Mouse (Mus musculus) hindbrain, embryonic 16.5 days (tissue): ENCODE results near the gene C1ql1. TPM values are rescaled to one million over a fixed set of nuclear protein-coding genes. Genes with fewer than 3 reads are reported as not detected.

Source experiments
- ATAC-seq: fragments of 200-750 bp; cut with Nextera tagmentation; 2 replicates; pipeline ENCODE4 v1.8.0; 2017; ENCODE audit warnings: moderate TSS enrichment, moderate library complexity
- H3K27ac ChIP-seq: fragments of 300-500 bp; sonication (generic); 2 replicates; pipeline ENCODE4 v1.5.1; 2014; ENCODE audit warnings: low read depth, mild to moderate bottlenecking, control low read depth, low read length, moderate library complexity
- H3K27me3 ChIP-seq: fragments of 300-500 bp; sonication (generic); replicated peaks from 2 replicates; pipeline ENCODE4 v1.6.1; 2014; ENCODE audit warnings: low read length; ENCODE audit not compliant: control insufficient read depth, insufficient read depth
- H3K36me3 ChIP-seq: fragments of 300-500 bp; sonication (generic); 2 replicates; pipeline ENCODE4 v1.6.1; 2014; ENCODE audit warnings: mild to moderate bottlenecking, low read length, moderate library complexity, mixed read lengths; ENCODE audit not compliant: control insufficient read depth, insufficient read depth
- H3K4me1 ChIP-seq: fragments of 300-500 bp; sonication (generic); 2 replicates; pipeline ENCODE4 v1.6.1; 2014; ENCODE audit warnings: low read depth, low read length; ENCODE audit not compliant: control insufficient read depth, insufficient read depth
- H3K4me2 ChIP-seq: fragments of 300-500 bp; sonication (generic); 2 replicates; pipeline ENCODE4 v1.6.1; 2014; ENCODE audit warnings: mild to moderate bottlenecking, low read length, control low read depth, moderate library complexity
- H3K4me3 ChIP-seq: fragments of 300-500 bp; sonication (generic); 2 replicates; pipeline ENCODE4 v1.5.1; 2014; ENCODE audit warnings: mild to moderate bottlenecking, low read length, control low read depth, moderate library complexity
- H3K9ac ChIP-seq: fragments of 300-500 bp; sonication (generic); 2 replicates; pipeline ENCODE4 v1.6.1; 2014; ENCODE audit warnings: low read depth, mild to moderate bottlenecking, control low read depth, low read length, moderate library complexity
- H3K9me3 ChIP-seq: fragments of 300-500 bp; sonication (generic); 2 replicates; pipeline ENCODE4 v1.6.1; 2014; ENCODE audit warnings: mild to moderate bottlenecking, low read length, moderate library complexity; ENCODE audit not compliant: control insufficient read depth
- WGBS: fragments of 180-500 bp; shearing (Covaris S2); extraction: QIAGEN DNeasy Blood & Tissue Kit; methylation state at CpG from one replicate; pipeline ENCODE4 v1.1.7; 2014; 5-methylcytosine and 5-hydroxymethylcytosine counted together
- polyA plus RNA-seq: library from polyadenylated mRNA; unstranded; fragments of >200 nt; fragmentation: Nextera tagmentation; extraction: Ambion mirVana; gene quantifications from 2 replicates; pipeline ENCODE4 v1.2.1, GENCODE M21; 2015

The C1ql1 gene
- polyA plus RNA-seq, 1 experiment from 2014 or later, result 9.9 TPM

DNA sequence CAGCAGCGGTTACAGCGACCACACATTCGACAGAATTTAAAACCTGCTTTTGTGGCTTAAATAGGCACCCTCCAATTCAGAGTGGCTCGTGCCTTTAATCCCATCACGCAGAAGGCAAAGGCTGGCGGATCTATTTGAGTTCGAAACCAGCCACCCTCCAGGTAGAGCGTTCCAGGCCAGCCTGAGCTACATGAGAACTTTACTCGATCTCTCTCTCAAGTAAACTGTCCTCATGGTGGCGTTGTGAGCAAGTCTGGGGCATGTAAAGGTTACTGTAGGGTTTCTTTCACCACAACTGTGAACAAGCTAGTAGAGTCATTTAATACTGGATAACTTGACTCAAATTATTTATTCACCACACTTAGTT, 21.2 kb downstream of the C1ql1 start:
- peak overlapping the region; percentile 90 for H3K4me2 ChIP-seq
- H3K4me3 ChIP-seq, result peak overlapping the region; percentile 69
- under 1% methylated on average over 10 of the region's 10 CpGs for WGBS
- peak overlapping the region; percentile 63 for H3K9ac ChIP-seq
- no peak; the same call in 1 of the 2 replicates for ATAC-seq
- peak overlapping the region; percentile 81 for H3K27ac ChIP-seq
- no peaks in the 10 kb centered on the region for H3K36me3 ChIP-seq
- H3K4me1 ChIP-seq, result peaks cover 4% of the 10 kb centered on the region
- H3K9me3 ChIP-seq, result no peaks in the 10 kb centered on the region
- no peaks in the 10 kb centered on the region for H3K27me3 ChIP-seq

DNA sequence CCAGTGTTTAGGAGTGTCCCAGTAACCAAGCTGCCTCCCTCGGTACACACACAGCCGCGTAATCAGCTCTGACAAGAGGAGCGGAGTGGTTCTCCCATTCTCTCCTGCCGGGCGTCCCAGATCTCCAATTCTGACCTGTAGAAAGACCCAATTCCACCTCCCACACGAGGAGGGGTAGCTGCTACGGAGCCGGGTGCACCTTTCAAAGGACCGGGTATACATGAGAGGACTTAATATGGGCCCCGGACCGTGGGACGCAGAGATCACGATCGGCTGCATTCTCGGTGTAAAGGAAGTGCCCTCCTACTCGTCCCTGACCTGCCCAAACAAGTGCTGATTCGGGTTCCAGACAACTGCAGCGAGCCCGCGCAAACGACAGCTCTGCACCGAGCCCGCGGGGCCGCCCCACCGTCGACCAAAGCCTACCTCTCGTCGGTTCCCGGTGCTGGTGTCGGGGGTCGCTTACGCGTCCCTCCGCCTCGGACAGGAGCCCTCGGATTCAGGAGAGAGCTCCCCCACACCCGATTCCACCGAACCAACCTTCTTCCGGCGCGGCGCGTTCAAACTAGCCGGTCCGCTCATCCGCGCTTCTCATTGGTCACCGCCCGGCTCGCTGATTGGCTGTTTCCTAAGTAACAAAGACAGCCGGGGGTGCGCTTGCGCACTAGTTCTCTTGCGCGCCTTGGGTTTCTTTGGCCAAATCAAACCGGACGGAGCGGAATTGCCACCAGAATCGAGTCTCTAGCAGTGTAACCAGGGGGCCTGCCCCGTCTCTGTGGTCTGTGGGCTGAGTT, 21.7 kb downstream of the C1ql1 start, which contains the start of gene Kif18b:
Kif18b (minus strand) TSS at position 568 of the 794 bp plus-strand sequence.
- H3K36me3 ChIP-seq, result no peaks in the 10 kb centered on the region
- H3K4me3 ChIP-seq, result peak within 1 kb of the TSS; percentile 69
- H3K4me2 ChIP-seq, result peak within 1 kb of the TSS; percentile 90
- WGBS, result under 1% methylated on average over 62 of the region's 62 CpGs
- H3K9me3 ChIP-seq, result no peaks in the 10 kb centered on the region
- peak within 1 kb of the TSS; percentile 81 for H3K27ac ChIP-seq
- ATAC-seq, result peak; percentile 94
- peak within 1 kb of the TSS; percentile 63 for H3K9ac ChIP-seq
- H3K4me1 ChIP-seq, result peaks cover 4% of the 10 kb centered on the region
- H3K27me3 ChIP-seq, result no peaks in the 10 kb centered on the region

DNA sequence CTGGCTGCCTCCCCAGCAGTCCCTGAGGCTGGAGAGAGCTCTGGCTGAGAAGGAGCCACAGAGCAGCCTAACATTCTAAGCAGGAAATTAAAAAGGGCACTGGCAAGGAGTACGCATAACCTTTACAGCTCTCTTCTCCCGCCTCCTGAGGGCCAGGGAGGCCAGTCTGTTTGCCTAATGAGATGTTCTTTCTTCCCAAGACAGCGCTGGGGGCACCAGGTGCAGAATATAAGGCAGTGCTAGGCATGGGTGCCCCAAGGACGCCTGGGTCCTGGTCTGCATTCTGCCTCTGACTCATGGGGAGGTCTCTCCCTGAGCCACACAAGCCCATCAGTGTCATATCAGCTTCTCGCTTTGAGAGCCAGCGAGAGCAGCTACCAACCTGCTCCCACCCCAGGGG, 25.0 kb downstream of the C1ql1 start:
- no peak overlapping the region for H3K27ac ChIP-seq

DNA sequence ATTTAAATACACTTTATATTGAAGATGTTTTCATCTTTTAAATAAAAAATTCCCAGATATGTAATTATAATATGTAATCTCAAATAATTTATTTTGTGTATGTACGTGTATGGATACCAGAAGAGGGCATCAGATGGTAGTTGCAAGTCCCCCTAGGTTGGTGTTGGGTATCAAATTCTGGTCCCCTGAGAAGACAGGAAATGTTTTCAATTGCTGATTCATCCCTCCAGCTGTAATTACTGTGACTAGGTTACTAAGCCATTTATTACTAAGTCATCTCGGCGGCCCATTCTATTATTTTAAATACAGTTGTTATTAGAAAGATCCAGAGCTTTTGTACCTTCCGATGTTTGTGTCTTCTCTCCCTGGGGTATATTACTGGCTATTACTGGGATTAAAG, 28.4 kb downstream of the C1ql1 start:
- Histone ChIP-seq H3K27me3 (no peaks in the 10 kb centered on the region), H3K36me3 (no peaks in the 10 kb centered on the region), H3K27ac (no peak overlapping the region), H3K4me2 (no peak overlapping the region), H3K4me3 (no peak overlapping the region), H3K4me1 (no peaks in the 10 kb centered on the region), H3K9me3 (no peaks in the 10 kb centered on the region), H3K9ac (no peak overlapping the region)
- 70% methylated on average over 4 of the region's 4 CpGs for WGBS
- ATAC-seq, result no peak

More for the DNA sequence above, 25.0 kb downstream of the C1ql1 start:
- Histone ChIP-seq H3K36me3 (no peaks in the 10 kb centered on the region), H3K27me3 (no peaks in the 10 kb centered on the region), H3K9me3 (no peaks in the 10 kb centered on the region), H3K9ac (peak overlapping the region; percentile 13; the same call in 1 of the 2 replicates), H3K4me1 (peaks cover 4% of the 10 kb centered on the region), H3K4me2 (no peak overlapping the region; the same call in 1 of the 2 replicates), H3K4me3 (no peak overlapping the region)
- no peak for ATAC-seq
- 69% methylated on average over 6 of the region's 6 CpGs for WGBS

DNA sequence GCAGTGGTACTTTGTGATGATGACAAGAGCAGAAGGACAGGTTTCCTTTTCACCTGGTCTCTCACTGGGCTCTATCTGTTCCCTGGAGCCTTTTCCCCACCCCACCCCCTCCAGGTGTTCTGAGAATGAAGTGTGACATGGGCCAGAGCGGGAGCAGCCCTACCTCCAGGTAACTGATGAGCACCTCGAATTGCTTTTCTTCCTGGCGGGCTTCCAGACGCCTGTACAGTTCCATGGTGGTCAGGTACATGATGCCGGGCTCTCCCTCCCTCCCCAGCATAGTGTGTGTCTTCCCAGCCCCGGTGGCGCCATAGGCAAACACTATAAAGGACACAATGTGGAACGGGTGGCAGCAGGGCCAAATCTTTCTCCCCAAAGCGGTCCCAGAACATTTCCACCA, 31.1 kb downstream of the C1ql1 start:
- H3K4me2 ChIP-seq, result no peak overlapping the region
- no peak overlapping the region for H3K27ac ChIP-seq
- H3K27me3 ChIP-seq, result no peaks in the 10 kb centered on the region
- no peak overlapping the region for H3K9ac ChIP-seq
- no peak overlapping the region for H3K4me3 ChIP-seq
- ATAC-seq, result no peak
- H3K36me3 ChIP-seq, result no peaks in the 10 kb centered on the region
- WGBS, result 89% methylated on average over 9 of the region's 9 CpGs
- H3K4me1 ChIP-seq, result 0 out of 2 replicates have a peak, but pooled peaks cover 3% of the 10 kb centered on the region
- no peaks in the 10 kb centered on the region for H3K9me3 ChIP-seq

DNA sequence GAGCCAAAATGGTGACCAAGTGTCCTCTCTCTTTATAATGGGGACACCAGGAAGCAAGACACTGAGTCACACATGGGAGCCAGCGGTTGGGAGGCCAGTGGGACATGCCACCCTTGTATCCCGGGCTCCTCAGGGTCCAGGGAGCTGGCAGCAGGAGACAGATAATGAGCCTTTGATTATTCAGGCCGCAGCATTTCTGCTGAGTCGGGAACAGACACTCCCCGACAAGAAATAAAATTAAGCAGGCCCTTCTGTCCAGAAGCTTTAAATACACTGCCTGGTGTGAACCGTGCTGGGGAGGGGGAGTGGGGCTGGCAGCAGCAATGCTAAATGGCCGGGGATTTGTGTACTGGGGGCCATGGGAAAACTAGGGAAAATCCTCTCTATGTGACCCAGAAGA, 35.1 kb downstream of the C1ql1 start:
- no peak overlapping the region for H3K4me3 ChIP-seq
- 62% methylated on average over 7 of the region's 7 CpGs for WGBS
- H3K27me3 ChIP-seq, result no peaks in the 10 kb centered on the region
- no peaks in the 10 kb centered on the region; the same call in 1 of the 2 replicates for H3K36me3 ChIP-seq
- no peaks in the 10 kb centered on the region for H3K9me3 ChIP-seq
- H3K4me1 ChIP-seq, result 0 out of 2 replicates have a peak, but pooled peaks cover 3% of the 10 kb centered on the region
- no peak overlapping the region for H3K4me2 ChIP-seq
- no peak overlapping the region for H3K9ac ChIP-seq
- ATAC-seq, result no peak
- H3K27ac ChIP-seq, result no peak overlapping the region

DNA sequence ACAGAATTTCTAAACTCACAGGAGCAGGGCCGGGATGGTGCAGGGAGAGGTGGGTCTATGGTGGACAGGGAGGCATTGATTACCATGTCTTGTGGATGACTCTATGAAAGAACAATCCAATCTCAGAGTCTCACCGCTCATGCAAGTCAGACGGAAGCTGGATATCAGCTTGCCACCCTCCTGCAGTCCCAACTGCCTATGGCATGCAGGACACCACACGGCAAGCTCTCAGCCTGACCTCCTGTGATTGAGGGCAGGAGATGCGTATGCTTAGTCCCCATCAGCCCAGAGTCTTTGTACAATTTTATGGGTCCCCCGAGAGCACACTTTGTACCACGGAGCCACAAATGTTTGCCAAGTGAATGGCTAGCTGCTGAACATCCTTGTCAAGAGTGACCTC, 42.8 kb downstream of the C1ql1 start:
- Histone ChIP-seq H3K27me3 (peaks cover 2% of the 10 kb centered on the region; the same call in 1 of the 2 replicates), H3K9me3 (no peaks in the 10 kb centered on the region), H3K36me3 (no peaks in the 10 kb centered on the region; the same call in 1 of the 2 replicates), H3K4me1 (peaks cover 5% of the 10 kb centered on the region), H3K27ac (no peak overlapping the region), H3K9ac (no peak overlapping the region), H3K4me3 (no peak overlapping the region), H3K4me2 (no peak overlapping the region)
- ATAC-seq, result no peak
- WGBS, result 60% methylated on average over 7 of the region's 7 CpGs

DNA sequence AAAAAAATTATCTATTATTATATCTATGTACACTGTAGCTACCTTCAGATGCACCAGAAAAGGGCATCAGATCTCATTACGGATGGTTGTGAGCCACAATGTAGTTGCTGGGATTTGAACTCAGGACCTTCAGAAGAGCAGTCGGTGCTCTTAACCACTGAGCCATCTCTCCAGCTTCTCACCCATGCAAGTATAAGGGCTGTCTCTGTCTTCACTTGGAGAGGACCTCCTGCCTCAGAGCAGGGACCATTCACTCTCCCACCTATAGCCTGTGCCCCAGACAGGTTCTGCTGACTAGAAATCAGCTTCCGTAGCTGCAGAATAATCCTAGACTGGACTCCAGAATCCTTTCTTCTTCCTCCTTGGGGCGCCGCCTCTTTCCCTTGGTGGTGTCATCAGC, 44.4 kb downstream of the C1ql1 start:
- peaks cover 5% of the 10 kb centered on the region for H3K4me1 ChIP-seq
- no peaks in the 10 kb centered on the region for H3K9me3 ChIP-seq
- H3K27me3 ChIP-seq, result peaks cover 2% of the 10 kb centered on the region; the same call in 1 of the 2 replicates
- ATAC-seq, result no peak
- H3K36me3 ChIP-seq, result no peaks in the 10 kb centered on the region
- 80% methylated on average over 5 of the region's 5 CpGs for WGBS
- H3K4me3 ChIP-seq, result no peak overlapping the region
- H3K9ac ChIP-seq, result no peak overlapping the region
- no peak overlapping the region for H3K27ac ChIP-seq
- H3K4me2 ChIP-seq, result no peak overlapping the region

DNA sequence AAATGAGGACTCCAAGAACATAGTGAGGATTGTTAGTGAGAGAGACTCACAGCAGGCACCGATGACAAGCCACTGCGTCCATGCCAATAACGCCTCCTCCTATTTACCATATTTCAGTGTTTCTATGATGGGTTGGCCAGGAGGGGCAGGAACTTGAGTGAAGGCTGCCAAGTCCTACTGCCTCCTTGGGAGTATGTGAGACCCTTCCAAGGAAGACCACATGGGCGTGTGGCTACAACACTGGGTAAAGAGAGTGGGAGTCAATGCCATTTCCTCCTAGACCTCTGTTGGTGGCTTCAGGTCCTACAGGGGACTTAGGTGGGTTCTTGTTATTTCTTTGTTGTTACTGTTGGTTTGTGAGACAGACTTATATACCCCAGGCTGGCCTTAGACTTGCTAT, 45.3 kb downstream of the C1ql1 start:
- H3K4me1 ChIP-seq, result peaks cover 5% of the 10 kb centered on the region
- no peak overlapping the region for H3K4me2 ChIP-seq
- no peak; the same call in 1 of the 2 replicates for ATAC-seq
- no peaks in the 10 kb centered on the region for H3K36me3 ChIP-seq
- WGBS, result 56% methylated on average over 4 of the region's 4 CpGs
- H3K4me3 ChIP-seq, result no peak overlapping the region
- H3K27ac ChIP-seq, result no peak overlapping the region
- H3K9me3 ChIP-seq, result no peaks in the 10 kb centered on the region
- H3K9ac ChIP-seq, result no peak overlapping the region
- peaks cover 8% of the 10 kb centered on the region for H3K27me3 ChIP-seq
